Mouse (Mus musculus) cerebral cortex, adult 2 months (tissue): Measurements from ENCODE around the gene Pigo.

Source experiments
- WGBS: fragments of 180-500 bp; shearing (Covaris S2); methylation state at CpG from one replicate; pipeline ENCODE4 v1.1.7; 2018; 5-methylcytosine and 5-hydroxymethylcytosine counted together

Pigo gene

GRCm38 (mm10) chr4:43000141-43000986, 25.3 kb downstream of the Pigo start, which contains the start of gene Vcp:
Vcp (minus strand) TSS chr4:43000507.
- 1% methylated on average over 56 of the region's 56 CpGs for whole genome bisulfite sequencing

DNA sequence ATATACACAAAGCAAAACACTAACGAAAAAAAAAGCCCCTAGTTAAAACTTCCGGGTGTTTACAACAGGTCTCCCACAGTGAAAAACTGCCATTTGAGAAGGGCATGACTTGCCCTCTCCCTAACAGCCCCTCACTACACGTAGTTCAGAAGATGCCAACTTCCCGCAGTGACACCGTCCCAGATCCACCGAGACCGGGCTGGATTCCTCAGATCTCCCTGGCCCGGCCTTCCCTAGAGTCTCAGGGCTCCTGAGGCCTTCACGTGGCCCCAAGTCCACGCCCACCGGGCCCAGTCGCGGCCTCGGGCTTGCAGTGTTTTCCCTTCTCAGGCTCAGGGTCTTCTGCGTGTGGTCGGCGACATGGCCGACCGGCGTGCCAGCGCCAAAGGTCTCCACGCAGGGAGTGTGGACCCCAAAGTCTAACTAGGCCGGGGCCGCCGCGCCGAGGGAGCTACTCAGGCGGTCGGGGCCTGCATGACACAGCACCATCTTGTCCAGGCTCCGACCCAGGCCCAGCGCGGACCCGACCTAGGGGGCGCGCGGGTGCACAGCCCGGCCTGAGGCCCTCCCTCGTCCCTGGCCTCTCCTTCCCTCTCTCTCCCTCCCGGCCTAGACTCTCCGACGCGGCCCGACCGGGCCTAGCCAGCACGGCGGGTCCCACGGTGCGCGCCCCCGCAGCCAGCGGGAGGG, 26.0 kb downstream of the Pigo start:
- WGBS = 0% methylated on average over 51 of the region's 51 CpGs

GRCm38 (mm10) chr4:42998022-42998421, 27.6 kb downstream of the Pigo start:
- WGBS = 17% methylated on average over 2 of the region's 2 CpGs

DNA sequence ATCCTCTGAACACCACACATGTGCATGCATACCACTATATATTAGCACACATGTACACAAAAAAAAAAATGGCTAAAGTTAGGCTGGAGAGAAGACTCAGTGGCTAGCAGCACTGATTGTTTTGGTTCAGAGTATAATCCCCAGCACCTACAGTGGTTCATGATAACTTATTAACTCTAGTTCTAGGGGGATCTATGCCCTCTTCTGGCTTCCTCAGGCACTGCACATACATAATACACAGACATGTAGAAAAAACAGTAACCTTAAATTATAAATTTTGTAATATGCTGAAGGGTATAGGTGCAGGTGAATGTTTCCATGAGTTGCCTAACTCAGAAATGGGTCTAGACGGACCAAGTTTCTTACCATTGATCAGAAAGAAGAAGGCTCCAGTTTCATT, 37.3 kb downstream of the Pigo start:
- 89% methylated on average over 1 of the region's 1 CpGs for WGBS

DNA sequence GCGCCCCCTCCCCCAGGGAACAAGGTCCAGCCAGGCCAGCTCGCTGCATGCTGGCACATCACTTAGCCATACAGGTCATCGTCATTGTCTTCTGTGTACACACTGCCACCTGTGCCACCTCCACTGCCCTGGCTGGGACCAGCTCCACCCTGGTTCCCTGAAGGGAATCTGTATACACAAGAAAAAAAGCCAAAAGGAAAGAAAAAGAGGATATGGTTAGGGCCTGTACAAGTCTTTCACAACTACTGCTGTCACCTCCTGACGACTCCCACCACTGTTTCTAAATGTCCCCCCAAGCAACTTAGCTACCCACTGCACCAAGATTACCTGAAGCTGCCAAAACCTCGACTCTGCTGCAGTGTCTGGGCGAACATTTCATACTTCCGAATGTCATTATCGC, 45.2 kb downstream of the Pigo start:
- 81% methylated on average over 8 of the region's 8 CpGs for WGBS

DNA sequence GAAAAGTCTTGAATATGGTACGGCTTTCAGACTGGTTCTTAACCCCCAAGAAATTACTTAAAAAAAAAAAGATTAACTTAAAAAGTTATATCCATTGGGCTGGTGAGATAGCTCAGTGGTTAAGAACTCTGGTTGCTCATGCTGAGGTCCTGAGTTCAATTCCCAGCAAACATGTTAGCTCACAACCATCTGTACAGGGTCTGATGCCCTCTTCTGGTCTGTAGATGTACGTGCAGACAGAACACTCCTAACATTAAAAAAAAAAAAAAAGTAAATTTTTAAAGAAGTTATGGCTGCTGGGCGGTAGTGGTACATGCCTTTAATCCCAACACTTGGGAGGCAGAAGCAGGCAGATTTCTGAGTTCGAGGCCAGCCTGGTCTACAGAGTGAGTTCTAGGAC, 47.6 kb downstream of the Pigo start:
- 92% methylated on average over 4 of the region's 4 CpGs for WGBS

GRCm38 (mm10) chr4:42973868-42974267, 51.8 kb downstream of the Pigo start:
- 85% methylated on average over 5 of the region's 5 CpGs for WGBS

DNA sequence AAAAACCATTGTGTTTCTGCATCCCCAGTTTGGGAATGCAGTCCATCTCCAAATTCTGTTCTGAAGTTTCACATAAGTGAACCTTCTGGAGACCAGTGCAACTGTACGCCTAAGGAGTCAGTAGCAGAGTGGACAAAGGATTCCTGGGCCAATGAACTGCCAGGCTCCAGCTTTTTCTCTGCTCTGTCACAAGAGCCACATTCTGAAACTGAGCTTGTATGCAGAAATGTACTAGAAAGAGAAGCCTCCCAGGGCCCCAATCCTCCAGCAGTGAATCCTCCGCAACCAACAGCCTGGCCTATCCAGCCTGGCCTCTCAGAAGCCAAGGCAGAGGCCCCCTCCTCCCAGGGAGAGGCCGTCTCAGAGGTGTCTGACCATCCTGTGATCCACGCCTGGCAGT, 52.7 kb downstream of the Pigo start:
- WGBS = 92% methylated on average over 4 of the region's 4 CpGs

DNA sequence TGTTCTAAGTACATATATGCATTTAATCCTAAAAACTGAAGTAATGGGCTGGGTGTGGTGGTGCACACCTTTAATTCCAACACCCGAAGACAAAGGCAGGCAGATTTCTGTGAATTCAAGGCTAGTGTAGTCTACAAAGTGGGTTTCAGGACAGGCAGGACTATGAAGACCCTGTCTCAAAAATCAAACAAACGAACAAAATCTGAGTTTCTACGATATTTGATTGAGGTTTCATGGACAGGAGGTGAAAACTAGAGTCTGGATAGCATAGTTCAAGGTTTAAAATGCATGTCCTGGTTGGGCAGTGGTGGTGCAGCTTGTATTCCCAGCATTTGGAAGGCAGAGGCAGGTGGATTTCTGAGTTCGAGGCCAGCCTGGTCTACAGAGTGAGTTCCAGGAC, 56.3 kb downstream of the Pigo start, which contains the start of gene 1700022I11Rik:
TSS of gene 1700022I11Rik (plus strand) at position 301 of the 400 bp plus-strand sequence.
- WGBS = 94% methylated on average over 4 of the region's 4 CpGs
